Mouse (Mus musculus): ENCODE measurements around the gene Hist1h2ba. TPM values are rescaled to one million over a fixed set of nuclear protein-coding genes. Genes with fewer than 3 reads are reported as not detected.

The Hist1h2ba gene
- polyA plus RNA-seq, 1 experiment from 2014 or later = not detected

- no peak for DNase-seq (ENCODE audit: low spot score)
- 94% methylated on average over 9 of the region's 9 CpGs for WGBS
- no peaks in the 10 kb centered on the region for H3K27me3 ChIP-seq (ENCODE audit: insufficient read depth, poor library complexity, severe bottlenecking)
- 0 out of 2 replicates have a peak, but pooled peaks cover 2% of the 10 kb centered on the region for H3K4me1 ChIP-seq (replicated peaks)
- no peaks in the 10 kb centered on the region for H3K36me3 ChIP-seq
- no peak overlapping the region for H3K4me3 ChIP-seq
- no peaks in the 10 kb centered on the region for H3K9me3 ChIP-seq
- H3K27ac ChIP-seq = no peak overlapping the region
Measured at GRCm38 (mm10) chr13:23930461-23930860, 3.5 kb downstream of the Hist1h2ba start.

- WGBS = 69% methylated on average over 3 of the region's 3 CpGs
- DNase-seq (ENCODE audit: low spot score) = no peak
- Histone ChIP-seq H3K27me3 (ENCODE audit: insufficient read depth, poor library complexity, severe bottlenecking) (no peaks in the 10 kb centered on the region), H3K36me3 (no peaks in the 10 kb centered on the region), H3K4me3 (no peak overlapping the region), H3K4me1 (replicated peaks) (0 out of 2 replicates have a peak, but pooled peaks cover 2% of the 10 kb centered on the region), H3K9me3 (no peaks in the 10 kb centered on the region), H3K27ac (no peak overlapping the region)
Measured at GRCm38 (mm10) chr13:23928637-23929036, 5.3 kb downstream of the Hist1h2ba start.

GRCm38 (mm10) chr13:23925792-23926191 is 8.2 kb downstream of the Hist1h2ba start:
- WGBS = 65% methylated on average over 2 of the region's 2 CpGs
- no peaks in the 10 kb centered on the region for H3K36me3 ChIP-seq
- no peak overlapping the region for H3K27ac ChIP-seq
- DNase-seq (ENCODE audit: low spot score) = no peak
- H3K4me3 ChIP-seq = no peak overlapping the region
- H3K27me3 ChIP-seq (ENCODE audit: insufficient read depth, poor library complexity, severe bottlenecking) = no peaks in the 10 kb centered on the region
- H3K4me1 ChIP-seq (replicated peaks) = no peaks in the 10 kb centered on the region
- no peaks in the 10 kb centered on the region for H3K9me3 ChIP-seq

GRCm38 (mm10) chr13:23917674-23918073 is 16.3 kb downstream of the Hist1h2ba start:
- Histone ChIP-seq H3K9me3 (no peaks in the 10 kb centered on the region), H3K27me3 (ENCODE audit: insufficient read depth, poor library complexity, severe bottlenecking) (no peaks in the 10 kb centered on the region), H3K36me3 (no peaks in the 10 kb centered on the region), H3K27ac (no peak overlapping the region), H3K4me3 (no peak overlapping the region), H3K4me1 (replicated peaks) (peaks cover 8% of the 10 kb centered on the region; the same call in 1 of the 2 replicates)
- DNase-seq (ENCODE audit: low spot score) = no peak
- WGBS = 84% methylated on average over 4 of the region's 4 CpGs

- Histone ChIP-seq H3K27me3 (ENCODE audit: insufficient read depth, poor library complexity, severe bottlenecking) (no peaks in the 10 kb centered on the region), H3K9me3 (no peaks in the 10 kb centered on the region), H3K36me3 (no peaks in the 10 kb centered on the region), H3K4me1 (replicated peaks) (peaks cover 8% of the 10 kb centered on the region; the same call in 1 of the 2 replicates), H3K4me3 (no peak overlapping the region), H3K27ac (no peak overlapping the region)
- 86% methylated on average over 1 of the region's 1 CpGs for WGBS
- no peak for DNase-seq (ENCODE audit: low spot score)
Measured at GRCm38 (mm10) chr13:23916132-23916531, 17.8 kb downstream of the Hist1h2ba start.

GRCm38 (mm10) chr13:23914376-23915167 is 19.4 kb downstream of the Hist1h2ba start, which contains the start of gene Slc17a4:
TSS of gene Slc17a4 (minus strand) at chr13:23915009.
- H3K9me3 ChIP-seq = no peaks in the 10 kb centered on the region
- no peak within 1 kb of the TSS for H3K4me3 ChIP-seq
- 78% methylated on average over 9 of the region's 9 CpGs for WGBS
- no peak for DNase-seq (ENCODE audit: low spot score)
- H3K36me3 ChIP-seq = no peaks in the 10 kb centered on the region
- no peak within 1 kb of the TSS for H3K27ac ChIP-seq
- H3K4me1 ChIP-seq (replicated peaks) = peaks cover 8% of the 10 kb centered on the region; the same call in 1 of the 2 replicates
- H3K27me3 ChIP-seq (ENCODE audit: insufficient read depth, poor library complexity, severe bottlenecking) = no peaks in the 10 kb centered on the region

GRCm38 (mm10) chr13:23913791-23914306 is 20.1 kb downstream of the Hist1h2ba start:
- DNase-seq (ENCODE audit: low spot score) = no peak
- 62% methylated on average over 6 of the region's 6 CpGs for WGBS

GRCm38 (mm10) chr13:23911335-23911734 is 22.6 kb downstream of the Hist1h2ba start:
- Histone ChIP-seq H3K4me3 (no peak overlapping the region), H3K9me3 (no peaks in the 10 kb centered on the region), H3K36me3 (no peaks in the 10 kb centered on the region), H3K4me1 (replicated peaks) (peaks cover 8% of the 10 kb centered on the region; the same call in 1 of the 2 replicates), H3K27me3 (ENCODE audit: insufficient read depth, poor library complexity, severe bottlenecking) (no peaks in the 10 kb centered on the region), H3K27ac (no peak overlapping the region)
- no peak for DNase-seq (ENCODE audit: low spot score)
- 89% methylated on average over 5 of the region's 5 CpGs for WGBS

More at GRCm38 (mm10) chr13:23913791-23914306, 20.1 kb downstream of the Hist1h2ba start:
- Histone ChIP-seq H3K27me3 (ENCODE audit: insufficient read depth, poor library complexity, severe bottlenecking) (no peaks in the 10 kb centered on the region), H3K27ac (no peak overlapping the region), H3K4me3 (no peak overlapping the region), H3K36me3 (no peaks in the 10 kb centered on the region), H3K4me1 (replicated peaks) (peaks cover 8% of the 10 kb centered on the region; the same call in 1 of the 2 replicates), H3K9me3 (no peaks in the 10 kb centered on the region)

GRCm38 (mm10) chr13:23910121-23910520 is 23.8 kb downstream of the Hist1h2ba start:
- no peak overlapping the region for H3K4me3 ChIP-seq
- no peaks in the 10 kb centered on the region for H3K9me3 ChIP-seq
- DNase-seq (ENCODE audit: low spot score) = no peak
- no peaks in the 10 kb centered on the region for H3K36me3 ChIP-seq
- no peaks in the 10 kb centered on the region for H3K27me3 ChIP-seq (ENCODE audit: insufficient read depth, poor library complexity, severe bottlenecking)
- H3K4me1 ChIP-seq (replicated peaks) = peaks cover 8% of the 10 kb centered on the region; the same call in 1 of the 2 replicates
- 77% methylated on average over 5 of the region's 5 CpGs for WGBS
- H3K27ac ChIP-seq = no peak overlapping the region

GRCm38 (mm10) chr13:23906906-23907305 is 27.1 kb downstream of the Hist1h2ba start:
- Histone ChIP-seq H3K27me3 (ENCODE audit: insufficient read depth, poor library complexity, severe bottlenecking) (no peaks in the 10 kb centered on the region), H3K4me1 (replicated peaks) (no peaks in the 10 kb centered on the region), H3K27ac (no peak overlapping the region), H3K9me3 (no peaks in the 10 kb centered on the region), H3K36me3 (no peaks in the 10 kb centered on the region), H3K4me3 (no peak overlapping the region)
- 94% methylated on average over 5 of the region's 5 CpGs for WGBS
- no peak for DNase-seq (ENCODE audit: low spot score)

GRCm38 (mm10) chr13:23898242-23898641 is 35.7 kb downstream of the Hist1h2ba start:
- no peaks in the 10 kb centered on the region for H3K27me3 ChIP-seq (ENCODE audit: insufficient read depth, poor library complexity, severe bottlenecking)
- peaks cover 3% of the 10 kb centered on the region; the same call in 1 of the 2 replicates for H3K4me1 ChIP-seq (replicated peaks)
- no peaks in the 10 kb centered on the region for H3K36me3 ChIP-seq
- no peak overlapping the region for H3K4me3 ChIP-seq
- H3K9me3 ChIP-seq = no peaks in the 10 kb centered on the region
- H3K27ac ChIP-seq = no peak overlapping the region
- WGBS = 66% methylated on average over 6 of the region's 6 CpGs
- no peak for DNase-seq (ENCODE audit: low spot score)

GRCm38 (mm10) chr13:23893269-23893593 is 40.7 kb downstream of the Hist1h2ba start:
- no peak overlapping the region for H3K4me3 ChIP-seq
- H3K9me3 ChIP-seq = no peaks in the 10 kb centered on the region
- H3K36me3 ChIP-seq = no peaks in the 10 kb centered on the region
- WGBS = 42% methylated on average over 4 of the region's 4 CpGs
- H3K4me1 ChIP-seq (replicated peaks) = peaks cover 21% of the 10 kb centered on the region
- H3K27ac ChIP-seq = no peak overlapping the region
- no peak for DNase-seq (ENCODE audit: low spot score)
- no peaks in the 10 kb centered on the region for H3K27me3 ChIP-seq (ENCODE audit: insufficient read depth, poor library complexity, severe bottlenecking)

GRCm38 (mm10) chr13:23892592-23893268 is 41.2 kb downstream of the Hist1h2ba start:
- H3K27me3 ChIP-seq (ENCODE audit: insufficient read depth, poor library complexity, severe bottlenecking) = no peaks in the 10 kb centered on the region
- no peak overlapping the region for H3K4me3 ChIP-seq
- no peaks in the 10 kb centered on the region for H3K9me3 ChIP-seq
- 22% methylated on average over 9 of the region's 9 CpGs for WGBS
- DNase-seq (ENCODE audit: low spot score) = no peak
- H3K27ac ChIP-seq = no peak overlapping the region
- H3K36me3 ChIP-seq = no peaks in the 10 kb centered on the region
- H3K4me1 ChIP-seq (replicated peaks) = peaks cover 21% of the 10 kb centered on the region
